Mouse (Mus musculus) cerebellum, adult 9-10 months (tissue): ENCODE measurements at regions not wholly inside any gene's neighbourhood (a gene's known extent, or its start where the extent isn't known, plus 50 kb on each side); places are given as distances from the start of the nearest gene placed in this dataset.

Experiments
- DNase-seq: peaks from one replicate; pipeline ENCODE4 v3.0.0; 2022

DNA sequence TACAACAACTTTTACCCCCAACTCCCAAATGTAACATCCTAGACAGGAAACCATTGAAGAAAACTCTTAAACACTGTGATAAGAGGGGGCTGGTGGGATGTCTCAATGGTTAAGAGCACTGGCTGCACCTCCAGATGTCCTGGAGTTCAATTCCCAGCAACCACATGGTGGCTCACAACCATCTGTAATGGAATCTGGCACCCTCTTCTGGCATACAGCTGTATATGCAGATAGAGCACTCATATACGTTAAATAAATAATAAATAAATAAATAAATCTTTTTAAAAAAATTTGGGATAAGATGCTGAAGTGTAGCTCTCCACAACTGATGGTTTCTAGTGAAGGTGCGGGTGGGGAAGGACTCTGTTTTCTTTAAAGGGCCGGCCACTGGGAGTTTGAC, 69.3 kb downstream of the Kctd15 start:
- DNase-seq = no peak

DNA sequence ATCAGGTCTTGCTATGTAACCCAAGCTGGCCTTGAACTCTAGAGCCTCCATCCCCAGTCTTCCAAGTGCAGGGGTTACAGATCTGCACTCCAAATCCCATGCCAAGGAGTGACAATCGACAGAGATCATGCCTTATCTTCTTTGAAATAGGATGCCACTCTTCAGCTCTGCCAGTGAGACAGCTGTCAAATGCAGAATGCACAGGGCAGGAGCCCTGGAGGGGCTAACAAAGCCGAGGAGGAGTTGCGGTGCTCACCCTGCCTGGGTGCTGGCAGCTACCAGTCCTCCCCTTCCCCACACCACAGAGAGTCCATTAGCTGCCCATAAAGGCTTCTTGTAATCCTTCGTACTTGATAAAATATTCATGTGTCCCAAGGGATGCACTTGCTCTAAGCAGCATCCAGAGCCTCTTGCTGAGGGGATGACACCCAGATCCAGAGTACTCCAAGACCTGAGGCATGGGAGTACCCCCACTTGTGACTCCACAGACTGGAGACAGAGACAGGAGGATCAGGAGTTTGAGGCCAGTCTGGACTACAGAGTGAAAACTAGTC, 71.1 kb downstream of the Kctd15 start:
- no peak for DNase-seq

GRCm38 (mm10) chr7:34584870-34585269, 71.7 kb downstream of the Kctd15 start:
- DNase-seq = no peak

- no peak for DNase-seq
These were observed 75.7 kb downstream of the Kctd15 start for GRCm38 (mm10) chr7:34580866-34581265.

DNA sequence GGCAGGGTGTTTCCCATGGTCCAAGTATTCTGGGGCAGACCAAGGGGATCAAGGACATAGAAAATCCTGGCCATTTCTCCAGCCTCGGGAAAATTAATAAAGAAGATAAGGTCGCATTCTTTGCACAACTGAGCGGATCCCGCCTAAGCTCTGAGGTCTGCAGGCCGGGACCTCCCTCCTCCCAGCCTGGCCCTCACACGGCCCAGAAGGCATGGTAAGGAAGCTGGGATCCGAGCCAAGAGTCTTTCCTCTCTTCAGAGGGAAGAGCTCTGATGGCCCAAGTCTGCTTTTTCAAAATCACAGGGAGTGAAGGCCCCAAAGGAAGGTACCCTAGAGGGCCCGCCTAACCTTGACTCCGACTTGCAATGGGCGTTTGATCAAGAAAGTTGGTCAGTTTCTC, 85.2 kb downstream of the Kctd15 start:
- no peak for DNase-seq

GRCm38 (mm10) chr7:34570114-34571065, 86.1 kb downstream of the Kctd15 start:
- DNase-seq = no peak

DNA sequence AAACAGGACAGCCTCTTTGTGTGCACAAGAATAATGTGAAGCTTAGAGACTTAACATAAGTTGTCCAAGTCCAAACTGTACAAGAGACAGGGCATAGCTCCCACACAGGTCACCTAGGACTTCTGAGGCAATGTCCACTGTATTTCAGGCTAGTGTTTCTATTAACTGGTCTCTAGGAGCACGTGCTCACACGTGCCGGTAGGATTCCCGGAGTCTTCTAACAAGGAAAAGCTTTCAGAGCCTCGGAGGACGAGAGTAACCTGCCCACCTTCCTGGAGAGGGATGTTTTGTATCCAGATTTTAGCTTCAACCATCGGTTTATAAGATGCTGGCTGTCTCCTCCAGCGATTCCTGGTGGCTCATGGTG, 86.8 kb downstream of the Kctd15 start:
- no peak for DNase-seq

DNA sequence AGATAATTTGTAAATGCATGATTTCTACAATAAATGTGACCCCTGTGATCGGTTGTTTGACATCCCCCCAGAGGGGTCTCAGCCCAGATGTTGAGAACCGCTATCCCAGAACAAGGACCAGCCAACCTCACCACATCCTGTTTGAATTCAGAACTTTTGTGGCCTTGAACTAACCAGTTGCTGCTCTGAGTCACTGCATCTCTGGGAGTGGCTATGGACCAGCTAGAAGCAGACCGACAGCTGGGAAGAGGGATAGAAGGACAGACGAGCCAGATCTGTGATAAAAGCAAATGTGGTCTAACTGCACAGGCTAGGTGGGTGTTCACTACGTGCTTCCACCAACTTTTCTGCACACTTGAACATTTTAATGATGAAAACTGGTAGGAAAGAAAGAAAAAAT, 89.0 kb downstream of the Kctd15 start:
- no peak for DNase-seq

DNA sequence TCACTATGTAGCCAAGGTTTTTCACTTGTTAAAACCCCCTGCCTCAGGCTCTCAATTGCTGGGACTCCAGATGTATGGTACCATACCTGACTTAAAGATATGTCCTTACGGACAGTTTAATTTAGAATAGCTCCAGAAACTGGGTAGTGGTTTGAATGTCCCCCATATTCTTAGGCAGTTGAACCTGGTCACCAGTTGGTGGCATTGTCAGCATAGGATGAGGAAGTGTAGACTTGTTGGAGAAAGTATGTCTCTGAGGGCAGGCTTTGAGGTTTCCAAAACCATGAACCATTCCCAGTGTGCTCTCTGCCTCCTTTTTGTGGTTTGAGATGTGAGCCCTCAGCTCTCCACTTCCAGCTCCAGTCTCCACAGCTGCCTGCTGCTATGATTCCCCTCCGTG, 94.4 kb downstream of the Kctd15 start:
- no peak for DNase-seq

- no peak for DNase-seq
These were observed 97.8 kb downstream of the Kctd15 start for GRCm38 (mm10) chr7:34558615-34559343.

DNA sequence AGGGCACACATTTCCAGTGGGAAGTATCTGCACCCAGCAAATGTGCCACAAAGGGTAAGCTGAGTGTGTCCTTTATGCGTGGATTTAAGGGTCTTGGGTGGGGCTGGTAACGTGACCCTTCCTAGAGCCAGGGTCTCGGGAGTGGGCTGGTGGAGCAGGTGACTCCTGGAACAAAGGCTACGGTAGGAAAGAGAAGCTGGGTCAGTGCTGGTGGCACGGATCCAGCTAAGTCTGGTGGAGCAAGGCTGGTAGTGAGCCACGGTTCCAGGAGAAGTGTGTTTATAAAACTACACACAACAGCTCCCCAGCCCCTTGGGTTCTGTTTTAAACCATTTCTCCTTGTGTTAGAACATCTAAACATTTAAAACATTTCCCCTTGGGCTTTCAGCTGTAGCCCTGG, 101.3 kb downstream of the Kctd15 start:
- no peak for DNase-seq

GRCm38 (mm10) chr7:34546609-34547316, 109.8 kb downstream of the Kctd15 start:
- no peak for DNase-seq

- no peak for DNase-seq
These were observed 110.6 kb downstream of the Kctd15 start for GRCm38 (mm10) chr7:34545906-34546305.

- DNase-seq = no peak
These were observed 114.6 kb downstream of the Kctd15 start for GRCm38 (mm10) chr7:34541906-34542305.

DNA sequence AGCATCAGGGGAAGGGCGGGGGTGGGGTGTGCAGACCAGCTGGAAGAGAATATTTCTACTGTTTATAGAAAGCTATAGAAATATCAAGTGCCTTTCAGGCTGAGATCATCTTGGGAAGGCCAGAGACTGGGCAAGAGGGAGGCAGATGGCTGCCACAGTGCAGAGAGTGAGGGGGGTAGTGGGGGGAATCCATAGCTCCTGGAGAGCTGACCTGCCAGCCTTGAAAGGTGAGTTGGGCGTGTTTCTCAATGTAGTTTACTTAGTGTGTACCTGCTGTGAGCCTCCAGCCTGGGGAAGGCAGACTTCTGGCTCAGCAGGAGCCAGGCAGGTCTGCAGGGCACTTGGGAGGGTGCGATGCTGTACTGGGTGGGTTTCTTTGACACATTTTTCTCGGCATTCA, 115.5 kb downstream of the Kctd15 start:
- no peak for DNase-seq

GRCm38 (mm10) chr7:34539856-34540255, 116.7 kb downstream of the Kctd15 start:
- no peak for DNase-seq

DNA sequence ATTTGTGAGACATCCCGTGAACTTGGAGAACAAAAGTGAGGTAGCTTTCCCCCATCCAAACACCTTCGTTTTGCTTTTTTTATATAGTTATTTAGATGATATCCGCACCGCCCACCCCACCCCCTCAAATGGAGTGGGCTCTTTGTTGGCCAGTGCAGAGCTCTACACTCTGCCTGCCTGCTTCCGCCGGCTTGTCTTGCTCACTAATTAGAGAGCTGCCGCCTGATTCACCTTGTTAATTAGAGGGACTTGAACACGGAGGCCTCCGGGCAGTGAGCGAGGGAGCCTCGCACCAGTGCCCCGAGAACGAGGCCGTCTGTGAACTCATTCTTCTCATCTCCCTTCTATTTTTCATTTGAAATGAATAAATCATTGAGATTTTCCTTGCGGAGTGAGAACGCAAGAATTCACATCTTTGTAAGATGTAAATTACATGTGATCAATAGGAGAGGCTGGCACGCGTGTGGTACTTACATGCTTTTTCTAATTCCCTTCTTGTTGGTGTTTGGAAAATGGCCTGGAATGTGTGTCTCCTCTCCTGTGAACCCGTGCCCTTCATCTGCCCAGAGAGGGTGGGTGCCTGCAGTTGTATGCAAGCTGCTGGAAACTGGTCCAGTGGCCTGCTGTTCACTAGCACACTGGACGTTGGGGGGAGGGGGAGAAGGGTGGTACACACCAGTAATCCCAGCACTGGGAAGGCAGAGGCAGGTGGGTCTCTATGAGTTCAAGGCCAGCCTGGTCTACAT, 118.0 kb downstream of the Kctd15 start:
- DNase-seq = no peak

GRCm38 (mm10) chr7:34537122-34537521, 119.4 kb downstream of the Kctd15 start:
- DNase-seq = no peak

DNA sequence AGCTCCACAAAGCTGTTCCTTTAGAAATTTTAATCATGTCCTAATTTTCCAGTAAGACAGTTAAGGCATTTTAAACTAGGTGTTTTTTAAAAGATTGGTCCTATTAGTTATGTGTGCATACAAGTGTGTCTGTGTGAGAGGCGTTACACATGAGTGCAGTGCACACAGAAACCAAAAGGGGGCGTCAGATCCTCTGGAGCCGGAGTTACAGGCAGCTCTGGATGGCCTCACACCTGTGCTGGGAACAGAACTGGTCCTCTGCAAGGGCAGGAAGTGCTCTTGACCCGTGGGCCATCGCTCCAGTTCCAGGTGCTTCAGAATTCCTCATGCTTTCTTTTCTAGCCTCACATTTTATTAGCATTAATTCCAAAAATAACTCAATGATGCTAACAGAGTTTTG, 122.3 kb downstream of the Kctd15 start:
- no peak for DNase-seq

DNA sequence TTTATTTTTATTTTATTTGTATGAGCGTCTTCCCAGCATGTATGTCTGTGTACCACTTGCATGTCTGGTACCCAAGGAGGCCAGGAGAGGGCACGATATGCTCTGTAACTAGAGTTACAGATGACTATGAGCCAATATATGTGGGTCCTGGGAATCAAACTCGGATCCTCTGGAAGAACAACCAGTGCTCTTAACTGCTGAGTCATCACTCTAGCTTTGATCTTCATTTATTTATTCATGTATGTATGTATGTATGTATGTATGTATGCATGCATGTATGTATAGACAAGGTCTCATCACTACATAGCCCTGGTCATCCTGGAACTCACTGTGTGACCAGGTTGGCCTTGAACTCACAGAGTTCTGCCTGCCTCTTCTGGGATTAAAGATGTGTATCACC, 124.9 kb downstream of the Kctd15 start:
- DNase-seq = no peak

GRCm38 (mm10) chr7:34507858-34508257, 114.7 kb upstream of the Lsm14a start:
- no peak for DNase-seq

GRCm38 (mm10) chr7:34506816-34507215, 113.7 kb upstream of the Lsm14a start:
- DNase-seq = no peak

GRCm38 (mm10) chr7:34493892-34494291, 100.8 kb upstream of the Lsm14a start:
- peak; percentile 1 for DNase-seq
